Mouse (Mus musculus): Measurements from ENCODE around the gene Nufip1.

DNA sequence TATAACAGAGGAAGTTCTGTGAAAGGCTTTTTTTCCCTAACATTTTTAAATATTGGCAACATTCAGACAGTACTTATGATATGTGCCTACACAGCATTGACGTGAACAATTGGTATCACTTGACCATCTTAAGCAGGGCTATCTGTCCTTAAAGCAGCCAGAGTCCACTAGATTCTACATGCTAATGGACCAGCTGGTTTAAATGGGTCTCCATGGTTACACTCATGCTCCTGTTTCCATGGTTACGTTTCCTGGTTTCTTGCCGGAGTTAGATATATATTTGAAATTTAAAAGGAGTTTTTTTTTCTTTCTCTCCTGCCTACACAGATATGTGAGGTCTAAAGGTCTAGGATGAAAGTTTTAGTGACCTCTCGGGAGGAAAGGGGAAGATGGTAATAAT is 34.1 kb upstream of the Nufip1 start:
- TF ChIP-seq GATA1 (IDR thresholded peaks at IDR 0.05; ENCODE audit: borderline replicate concordance, low read length) (no peak), FLI1 (IDR thresholded peaks at IDR 0.05; ENCODE audit: low read length) (no peak)

Data from megakaryocyte, embryonic 14.5 days (primary cell).